Mouse (Mus musculus) brain, embryonic 14.5 days (tissue): ENCODE data around the gene Dus4l.

Source experiments
- CTCF ChIP-seq: fragments of 200-500 bp; IDR thresholded peaks from 2 replicates; pipeline ENCODE4 v1.5.1; 2012; ENCODE audit warnings: inconsistent platforms, mild to moderate bottlenecking, moderate library complexity, borderline replicate concordance; ENCODE audit not compliant: insufficient read depth, insufficient read length; ENCODE audit errors: extremely low read depth
- POLR2A ChIP-seq: fragments of 200-500 bp; IDR thresholded peaks from 2 replicates; pipeline ENCODE4 v1.6.1; 2012; ENCODE audit warnings: mild to moderate bottlenecking, inconsistent platforms, borderline replicate concordance; ENCODE audit not compliant: poor library complexity, insufficient read depth, insufficient read length, severe bottlenecking; ENCODE audit errors: extremely low read depth

DNA sequence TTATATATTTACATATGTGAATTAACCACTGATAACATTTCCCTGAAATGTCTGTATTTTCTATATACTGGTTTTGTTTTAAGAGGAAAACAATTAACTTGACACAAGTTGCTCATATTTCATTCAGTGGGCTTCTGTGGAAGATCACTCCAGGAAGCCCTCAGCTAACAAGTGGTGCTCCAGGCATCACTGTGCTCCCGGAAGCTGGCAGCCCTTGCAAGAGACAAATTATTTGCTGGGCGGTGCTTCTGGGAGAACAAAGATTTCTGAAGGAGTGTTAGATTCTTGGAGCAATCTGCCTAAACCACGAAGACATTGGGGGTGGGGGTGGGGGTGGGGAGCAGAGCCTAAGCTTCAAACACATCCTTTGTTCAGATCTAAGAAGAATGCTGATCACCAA, 62.6 kb downstream of the Dus4l start:
- no peak for TF ChIP-seq CTCF
- TF ChIP-seq POLR2A, result no peak
